Mouse (Mus musculus): Measurements from ENCODE around the gene Dennd1a. TPM values are rescaled to one million over a fixed set of nuclear protein-coding genes. Genes with fewer than 3 reads are reported as not detected.
A peak's percentile ranks its signal among the peaks of the same experiment; 100 is the strongest.

Dennd1a gene
- polyA plus RNA-seq, 1 experiment from 2014 or later = 18.8 TPM

DNA sequence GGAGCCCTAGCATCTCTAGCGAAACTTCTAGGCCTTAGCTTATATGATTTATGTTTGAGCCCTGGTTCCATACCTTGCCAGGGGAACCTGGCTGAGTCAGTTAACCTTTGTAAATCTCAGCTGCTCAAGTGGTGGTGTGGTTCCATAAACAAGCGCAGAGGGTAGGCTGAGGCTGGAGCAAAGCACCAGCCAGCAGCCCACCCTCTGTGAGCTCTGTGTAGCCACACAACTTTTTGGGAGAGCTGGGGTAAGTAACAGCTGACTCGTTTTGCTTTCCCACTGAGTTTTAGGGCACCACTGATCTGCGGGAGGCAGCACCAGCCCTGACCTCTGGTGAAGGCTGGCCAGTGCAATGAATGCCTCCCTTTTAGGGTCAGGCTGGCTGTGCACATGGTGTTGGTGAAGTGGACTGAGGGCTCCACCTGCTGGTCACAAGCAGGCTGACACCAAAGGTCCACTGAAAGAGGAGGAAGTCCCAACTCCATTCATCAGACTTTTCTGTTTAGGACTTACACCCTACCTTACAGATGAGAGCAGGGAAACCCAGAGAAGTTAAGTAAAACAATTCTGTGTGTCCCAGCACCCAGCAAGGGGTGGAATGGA is 484.5 kb downstream of the Dennd1a start:
- Histone ChIP-seq H3K27ac (no peak overlapping the region), H3K4me3 (no peak overlapping the region)

DNA sequence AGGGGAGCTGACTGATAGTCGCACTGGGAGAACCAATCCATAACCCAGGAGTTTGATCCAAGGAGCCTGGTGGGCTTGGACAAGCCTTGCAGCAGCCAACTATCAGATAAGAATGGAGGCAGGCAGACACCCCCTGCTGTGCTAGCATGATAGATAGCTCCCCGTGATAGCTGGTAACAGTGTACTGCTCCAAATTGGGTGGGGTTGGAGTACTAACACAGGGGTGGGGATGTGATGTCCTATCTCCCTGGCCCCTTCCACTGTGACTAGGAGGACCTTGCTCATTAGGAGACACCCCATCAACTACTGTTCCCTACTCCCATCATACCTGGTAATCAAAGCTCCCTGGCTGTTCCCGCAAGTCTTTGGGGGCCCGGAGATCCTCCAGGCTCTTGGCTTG is 485.5 kb downstream of the Dennd1a start:
- H3K27ac ChIP-seq = no peak overlapping the region
- ATAC-seq (ENCODE audit: low FRiP score, low read depth) = no peak
- H3K9me3 ChIP-seq = no peaks in the 10 kb centered on the region
- no peak overlapping the region for H3K4me2 ChIP-seq (replicated peaks)
- no peak overlapping the region for H3K4me3 ChIP-seq
- no peak overlapping the region for H3K9ac ChIP-seq
- no peaks in the 10 kb centered on the region for H3K4me1 ChIP-seq
- H3K27me3 ChIP-seq (replicated peaks) = no peaks in the 10 kb centered on the region
- WGBS = 87% methylated on average over 4 of the region's 4 CpGs
- peaks cover 12% of the 10 kb centered on the region for H3K36me3 ChIP-seq

More for the DNA sequence above, 484.5 kb downstream of the Dennd1a start:
- 41% methylated on average over 4 of the region's 4 CpGs for WGBS
- Histone ChIP-seq H3K9me3 (no peaks in the 10 kb centered on the region), H3K9ac (no peak overlapping the region), H3K36me3 (peaks cover 5% of the 10 kb centered on the region; the same call in 1 of the 2 replicates), H3K27me3 (replicated peaks) (no peaks in the 10 kb centered on the region), H3K4me1 (no peaks in the 10 kb centered on the region), H3K4me2 (replicated peaks) (no peak overlapping the region)
- peak; percentile 72 for ATAC-seq (ENCODE audit: low FRiP score, low read depth)

DNA sequence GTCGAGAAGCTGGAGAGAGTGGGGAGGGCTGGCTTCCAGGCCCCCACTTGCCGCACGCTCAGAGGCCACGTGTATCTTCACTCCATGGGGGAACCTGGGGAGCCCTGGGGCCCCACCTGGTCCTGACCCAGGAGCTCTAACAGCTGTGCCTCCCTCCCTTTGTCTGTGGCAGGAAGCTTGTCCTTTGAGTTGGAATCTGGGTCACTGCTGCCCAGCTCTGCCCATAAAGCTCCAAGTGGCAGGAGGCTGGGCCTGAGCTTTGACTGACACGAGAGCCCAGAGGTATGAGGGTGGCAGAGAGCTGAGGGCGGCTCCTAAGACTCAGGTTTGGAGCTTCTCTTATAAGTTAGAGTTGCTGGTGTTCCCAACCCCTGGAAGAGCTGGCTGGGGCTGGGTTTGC is 488.1 kb downstream of the Dennd1a start:
- ATAC-seq (ENCODE audit: low FRiP score, low read depth) = no peak
- Histone ChIP-seq H3K4me1 (no peaks in the 10 kb centered on the region), H3K9me3 (no peaks in the 10 kb centered on the region), H3K4me3 (no peak overlapping the region), H3K27ac (no peak overlapping the region), H3K27me3 (replicated peaks) (no peaks in the 10 kb centered on the region), H3K9ac (no peak overlapping the region), H3K36me3 (peaks cover 11% of the 10 kb centered on the region), H3K4me2 (replicated peaks) (no peak overlapping the region)
- WGBS = 46% methylated on average over 6 of the region's 6 CpGs

DNA sequence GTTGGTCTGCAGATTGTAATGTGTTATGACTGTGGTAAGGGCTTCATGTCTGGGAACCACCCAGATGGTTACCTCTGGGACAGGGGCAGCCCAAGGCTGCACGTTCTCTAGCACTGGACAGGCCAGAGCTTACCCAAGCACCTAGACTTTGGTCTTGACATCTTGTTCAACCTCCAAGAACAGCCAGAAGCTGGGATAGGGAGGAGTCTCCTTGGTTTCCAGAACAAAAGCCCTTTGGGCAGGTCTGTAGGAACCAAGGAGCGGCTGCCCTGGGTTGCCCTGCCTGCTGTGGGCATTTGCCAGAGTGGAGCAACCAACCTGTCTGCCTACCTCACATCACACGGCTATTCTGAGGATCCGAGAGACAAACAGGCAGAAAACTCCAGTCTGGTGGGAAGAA is 490.1 kb downstream of the Dennd1a start:
- no peak overlapping the region for H3K9ac ChIP-seq
- H3K4me3 ChIP-seq = no peak overlapping the region
- H3K27me3 ChIP-seq (replicated peaks) = peaks cover 17% of the 10 kb centered on the region
- no peaks in the 10 kb centered on the region for H3K4me1 ChIP-seq
- 91% methylated on average over 4 of the region's 4 CpGs for WGBS
- H3K9me3 ChIP-seq = no peaks in the 10 kb centered on the region
- H3K27ac ChIP-seq = no peak overlapping the region
- H3K36me3 ChIP-seq = peaks cover 23% of the 10 kb centered on the region
- no peak for ATAC-seq (ENCODE audit: low FRiP score, low read depth)
- no peak overlapping the region for H3K4me2 ChIP-seq (replicated peaks)

DNA sequence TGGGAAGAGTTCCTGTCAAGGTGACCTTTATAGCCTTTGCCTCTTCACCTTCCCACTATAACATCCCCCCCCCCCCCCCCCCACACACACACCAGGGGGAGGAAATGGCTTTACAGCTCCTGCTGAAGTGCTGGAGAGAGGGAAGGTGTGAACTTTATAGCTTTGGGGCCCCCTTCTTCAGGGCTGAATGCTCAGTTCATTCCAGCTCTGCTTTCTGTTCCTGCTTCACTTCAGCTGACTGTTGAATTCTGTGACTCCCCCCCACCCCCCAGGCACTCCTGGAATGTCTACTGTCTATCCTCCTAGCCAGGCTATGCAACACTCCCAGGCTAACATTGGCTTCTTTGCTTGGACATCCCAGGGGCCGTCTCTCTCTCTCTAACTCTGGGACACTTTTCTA is 491.2 kb downstream of the Dennd1a start:
- WGBS = 21% methylated on average over 1 of the region's 1 CpGs
- peaks cover 17% of the 10 kb centered on the region for H3K27me3 ChIP-seq (replicated peaks)
- no peak overlapping the region for H3K4me2 ChIP-seq (replicated peaks)
- no peaks in the 10 kb centered on the region for H3K4me1 ChIP-seq
- H3K27ac ChIP-seq = no peak overlapping the region
- no peak overlapping the region for H3K9ac ChIP-seq
- H3K36me3 ChIP-seq = peaks cover 29% of the 10 kb centered on the region
- H3K9me3 ChIP-seq = no peaks in the 10 kb centered on the region
- ATAC-seq (ENCODE audit: low FRiP score, low read depth) = no peak
- H3K4me3 ChIP-seq = no peak overlapping the region

DNA sequence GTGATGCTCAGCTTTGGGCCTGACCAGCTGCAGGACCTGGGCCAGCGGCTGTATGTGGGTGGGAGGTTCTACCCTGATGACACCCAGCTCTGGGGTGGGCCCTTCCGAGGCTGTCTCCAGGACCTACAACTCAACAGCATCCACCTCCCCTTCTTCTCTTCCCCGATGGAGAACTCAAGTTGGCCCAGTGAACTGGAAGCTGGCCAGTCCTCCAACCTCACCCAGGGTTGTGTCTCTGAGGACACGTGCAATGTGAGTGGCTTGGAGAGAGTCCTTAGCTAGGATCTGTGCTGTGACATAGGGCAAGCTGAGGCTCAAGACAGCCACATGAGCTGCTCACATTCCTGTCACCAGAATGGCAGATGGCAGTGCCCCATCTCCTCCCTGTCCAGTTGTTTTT is 495.9 kb downstream of the Dennd1a start:
- H3K9ac ChIP-seq = no peak overlapping the region
- no peak overlapping the region for H3K27ac ChIP-seq
- WGBS = 92% methylated on average over 4 of the region's 4 CpGs
- H3K36me3 ChIP-seq = peaks cover 30% of the 10 kb centered on the region
- peaks cover 21% of the 10 kb centered on the region for H3K27me3 ChIP-seq (replicated peaks)
- H3K4me1 ChIP-seq = no peaks in the 10 kb centered on the region
- no peaks in the 10 kb centered on the region for H3K9me3 ChIP-seq
- no peak overlapping the region for H3K4me2 ChIP-seq (replicated peaks)
- no peak for ATAC-seq (ENCODE audit: low FRiP score, low read depth)
- H3K4me3 ChIP-seq = no peak overlapping the region

DNA sequence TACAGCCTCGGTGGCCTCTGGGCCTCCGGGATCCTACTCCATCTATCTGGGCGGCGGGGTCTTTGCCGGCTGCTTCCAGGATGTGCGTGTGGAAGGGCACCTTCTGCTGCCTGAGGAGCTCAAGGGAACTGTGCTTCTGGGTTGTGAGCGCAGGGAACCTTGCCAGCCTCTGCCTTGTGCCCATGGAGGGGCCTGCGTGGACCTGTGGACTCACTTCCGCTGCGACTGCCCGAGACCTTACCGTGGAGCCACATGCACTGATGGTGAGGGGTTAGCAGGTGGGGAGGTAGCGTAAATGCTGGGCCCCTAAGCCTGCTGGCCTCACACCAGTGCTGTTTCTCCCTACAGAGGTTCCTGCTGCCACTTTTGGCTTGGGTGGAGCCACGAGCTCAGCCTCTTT is 496.5 kb downstream of the Dennd1a start:
- ATAC-seq (ENCODE audit: low FRiP score, low read depth) = no peak
- Histone ChIP-seq H3K4me1 (no peaks in the 10 kb centered on the region), H3K4me3 (no peak overlapping the region), H3K9ac (no peak overlapping the region), H3K27ac (no peak overlapping the region), H3K27me3 (replicated peaks) (peaks cover 25% of the 10 kb centered on the region), H3K9me3 (no peaks in the 10 kb centered on the region), H3K36me3 (peaks cover 30% of the 10 kb centered on the region), H3K4me2 (replicated peaks) (no peak overlapping the region)
- WGBS = 92% methylated on average over 14 of the region's 14 CpGs

DNA sequence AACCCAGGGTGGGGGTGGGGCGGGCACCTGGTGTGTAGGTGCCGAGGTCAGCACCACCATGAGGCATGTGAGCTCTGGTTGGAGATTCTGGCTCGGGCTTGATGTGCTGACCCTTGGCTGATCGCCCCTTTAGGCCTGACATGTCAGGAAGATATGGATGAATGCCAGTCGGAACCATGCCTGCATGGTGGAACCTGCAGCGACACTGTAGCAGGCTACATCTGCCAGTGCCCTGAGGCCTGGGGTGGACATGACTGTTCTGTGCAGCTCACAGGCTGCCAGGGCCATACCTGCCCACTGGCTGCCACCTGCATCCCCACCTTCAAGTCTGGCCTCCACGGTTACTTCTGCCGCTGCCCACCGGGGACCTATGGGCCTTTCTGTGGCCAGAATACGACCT is 497.2 kb downstream of the Dennd1a start:
- Histone ChIP-seq H3K9me3 (no peaks in the 10 kb centered on the region), H3K36me3 (peaks cover 30% of the 10 kb centered on the region), H3K27ac (no peak overlapping the region), H3K4me1 (no peaks in the 10 kb centered on the region), H3K4me2 (replicated peaks) (no peak overlapping the region), H3K9ac (no peak overlapping the region), H3K4me3 (no peak overlapping the region), H3K27me3 (replicated peaks) (peaks cover 25% of the 10 kb centered on the region)
- 90% methylated on average over 10 of the region's 10 CpGs for WGBS
- no peak for ATAC-seq (ENCODE audit: low FRiP score, low read depth)

DNA sequence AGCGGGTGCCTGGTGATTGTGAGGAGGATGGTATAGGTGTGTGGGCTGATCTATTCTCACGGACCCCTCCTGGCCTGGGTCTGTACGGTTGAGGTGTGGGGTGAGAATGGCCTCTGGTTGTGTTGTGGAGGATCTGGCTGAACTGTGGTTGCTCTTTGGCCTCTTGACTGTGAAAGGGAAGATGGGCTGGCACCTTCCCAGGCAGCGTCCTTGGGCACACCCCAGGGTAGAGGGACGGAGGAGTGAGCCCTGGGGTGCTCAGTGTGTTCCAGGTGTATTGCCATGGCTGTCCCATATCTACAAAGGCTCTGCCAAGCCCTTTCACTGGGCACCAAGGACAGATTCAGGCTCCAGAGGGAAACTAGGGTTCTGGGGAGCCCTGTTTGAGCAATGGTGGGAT is 498.2 kb downstream of the Dennd1a start:
- Histone ChIP-seq H3K36me3 (peaks cover 30% of the 10 kb centered on the region), H3K4me3 (no peak overlapping the region), H3K9ac (no peak overlapping the region), H3K27me3 (replicated peaks) (peaks cover 25% of the 10 kb centered on the region), H3K9me3 (no peaks in the 10 kb centered on the region), H3K4me1 (no peaks in the 10 kb centered on the region), H3K4me2 (replicated peaks) (no peak overlapping the region), H3K27ac (no peak overlapping the region)
- ATAC-seq (ENCODE audit: low FRiP score, low read depth) = no peak
- WGBS = 91% methylated on average over 5 of the region's 5 CpGs

DNA sequence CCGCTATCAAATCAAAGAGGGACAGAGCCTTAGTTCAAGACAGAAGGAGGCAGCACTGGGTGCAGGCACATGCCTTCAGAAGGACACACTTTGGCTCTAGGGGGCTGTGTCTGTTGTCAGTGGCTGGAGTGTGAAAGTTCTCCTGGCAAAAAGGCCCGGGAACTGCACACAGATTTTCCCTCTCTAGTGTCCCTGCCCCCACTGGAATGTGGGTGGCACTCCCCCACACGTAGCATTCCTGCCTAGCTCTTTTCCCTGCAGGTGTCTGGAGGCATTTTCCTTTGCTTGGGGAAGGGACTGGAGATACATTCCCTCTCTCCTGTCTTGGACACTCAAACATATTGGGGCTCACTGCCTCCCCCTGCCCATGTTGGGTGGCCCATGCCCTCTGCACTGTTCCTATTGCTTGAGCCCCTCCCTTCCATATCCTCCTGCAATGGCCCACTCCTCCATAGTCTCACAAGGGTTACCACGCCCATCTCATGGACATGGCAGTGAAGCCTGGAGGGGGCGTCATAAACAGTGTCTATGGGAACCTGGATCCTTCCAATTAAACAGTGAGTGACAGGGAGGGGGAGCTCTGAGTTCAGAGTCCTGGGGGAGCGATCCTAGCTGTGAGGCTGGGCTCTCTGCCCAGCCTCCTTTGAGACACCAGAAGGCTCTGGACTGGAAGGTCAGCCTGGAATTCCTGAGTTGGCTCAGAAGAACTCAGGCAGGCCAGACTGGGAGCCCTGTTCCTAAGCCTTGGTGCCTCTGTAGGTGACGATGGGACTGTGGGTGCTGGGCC is 498.8 kb downstream of the Dennd1a start:
- no peak overlapping the region for H3K9ac ChIP-seq
- H3K27ac ChIP-seq = no peak overlapping the region
- 70% methylated on average over 7 of the region's 7 CpGs for WGBS
- ATAC-seq (ENCODE audit: low FRiP score, low read depth) = no peak
- no peak overlapping the region for H3K4me2 ChIP-seq (replicated peaks)
- H3K9me3 ChIP-seq = no peaks in the 10 kb centered on the region
- peaks cover 21% of the 10 kb centered on the region for H3K27me3 ChIP-seq (replicated peaks)
- H3K4me1 ChIP-seq = no peaks in the 10 kb centered on the region
- H3K36me3 ChIP-seq = peaks cover 26% of the 10 kb centered on the region
- H3K4me3 ChIP-seq = no peak overlapping the region

DNA sequence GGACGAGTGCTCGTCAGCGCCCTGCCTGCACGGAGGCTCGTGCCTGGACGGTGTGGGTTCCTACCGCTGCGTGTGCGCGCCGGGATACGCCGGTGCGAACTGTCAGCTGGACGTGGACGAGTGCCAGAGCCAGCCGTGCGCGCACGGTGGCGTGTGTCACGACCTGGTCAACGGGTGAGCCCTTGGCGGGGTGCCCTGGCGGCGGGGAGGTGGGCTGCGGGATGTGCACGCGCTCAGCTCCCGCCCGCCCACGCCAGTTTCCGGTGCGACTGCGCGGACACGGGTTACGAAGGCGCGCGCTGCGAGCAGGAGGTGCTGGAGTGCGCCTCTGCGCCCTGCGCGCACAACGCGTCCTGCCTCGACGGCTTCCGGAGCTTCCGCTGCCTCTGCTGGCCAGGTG is 500.7 kb downstream of the Dennd1a start:
- H3K4me2 ChIP-seq (replicated peaks) = peak overlapping the region; percentile 38
- H3K27ac ChIP-seq = no peak overlapping the region
- no peaks in the 10 kb centered on the region for H3K9me3 ChIP-seq
- WGBS = 51% methylated on average over 52 of the region's 52 CpGs
- H3K9ac ChIP-seq = no peak overlapping the region
- H3K27me3 ChIP-seq (replicated peaks) = 0 out of 2 replicates have a peak, but pooled peaks cover 9% of the 10 kb centered on the region
- no peak for ATAC-seq (ENCODE audit: low FRiP score, low read depth)
- peaks cover 7% of the 10 kb centered on the region for H3K4me1 ChIP-seq
- peaks cover 16% of the 10 kb centered on the region for H3K36me3 ChIP-seq
- peak overlapping the region; percentile 13; the same call in 1 of the 2 replicates for H3K4me3 ChIP-seq

DNA sequence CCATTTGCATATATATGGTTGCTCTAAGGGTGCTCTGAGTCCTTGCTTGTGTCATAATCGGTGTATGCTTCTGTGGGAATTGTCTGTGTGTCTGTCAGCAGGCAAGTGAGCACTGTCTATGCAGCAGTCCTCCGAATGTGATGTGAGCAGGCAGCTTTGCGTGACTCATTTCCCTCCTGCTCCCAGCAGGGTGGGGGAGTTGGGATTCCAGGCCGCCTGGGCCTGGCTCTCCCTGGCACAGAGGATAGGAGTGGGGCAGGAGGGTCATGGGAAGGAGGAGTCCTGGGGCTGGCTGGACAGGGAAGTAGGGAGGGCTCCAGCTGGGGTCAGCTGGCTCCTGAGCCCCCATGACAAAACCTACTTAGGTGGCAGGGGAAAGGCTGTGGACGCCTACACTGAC is 502.7 kb downstream of the Dennd1a start:
- H3K4me3 ChIP-seq = no peak overlapping the region
- 77% methylated on average over 5 of the region's 5 CpGs for WGBS
- no peak overlapping the region for H3K27ac ChIP-seq
- no peak overlapping the region for H3K9ac ChIP-seq
- H3K36me3 ChIP-seq = peaks cover 4% of the 10 kb centered on the region
- H3K4me1 ChIP-seq = peaks cover 26% of the 10 kb centered on the region
- ATAC-seq (ENCODE audit: low FRiP score, low read depth) = no peak
- H3K9me3 ChIP-seq = no peaks in the 10 kb centered on the region
- H3K27me3 ChIP-seq (replicated peaks) = 0 out of 2 replicates have a peak, but pooled peaks cover 9% of the 10 kb centered on the region
- no peak overlapping the region for H3K4me2 ChIP-seq (replicated peaks)

DNA sequence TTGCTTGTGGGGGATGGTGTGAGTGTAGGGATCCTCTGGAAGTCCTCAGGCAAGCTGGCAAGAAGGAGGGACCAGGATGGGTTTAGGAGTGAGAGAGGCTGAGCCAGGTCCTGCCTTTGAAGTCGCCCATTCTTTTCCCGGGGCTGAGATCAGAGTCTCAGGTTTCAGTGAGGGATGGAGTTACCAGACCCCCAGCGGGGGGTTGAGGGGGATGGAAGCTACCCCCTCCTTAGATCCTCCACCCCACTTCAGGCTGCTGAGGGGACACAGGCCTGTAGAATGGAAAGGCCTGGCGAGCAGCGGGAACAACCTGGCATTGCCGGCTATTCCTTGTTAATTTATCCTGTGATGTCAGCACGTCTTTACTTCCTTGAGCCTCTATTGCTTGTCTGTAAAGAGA is 505.2 kb downstream of the Dennd1a start:
- H3K9ac ChIP-seq = no peak overlapping the region
- peaks cover 48% of the 10 kb centered on the region for H3K4me1 ChIP-seq
- H3K27ac ChIP-seq = no peak overlapping the region
- no peak overlapping the region for H3K4me3 ChIP-seq
- no peak for ATAC-seq (ENCODE audit: low FRiP score, low read depth)
- no peaks in the 10 kb centered on the region for H3K9me3 ChIP-seq
- peaks cover 4% of the 10 kb centered on the region for H3K36me3 ChIP-seq
- WGBS = 13% methylated on average over 7 of the region's 7 CpGs
- no peak overlapping the region for H3K4me2 ChIP-seq (replicated peaks)
- H3K27me3 ChIP-seq (replicated peaks) = 0 out of 2 replicates have a peak, but pooled peaks cover 9% of the 10 kb centered on the region

All from neural tube, embryonic 12.5 days (tissue).